8 mouse cellular contexts compared by ENCODE assay signal in the genomic region with DNA sequence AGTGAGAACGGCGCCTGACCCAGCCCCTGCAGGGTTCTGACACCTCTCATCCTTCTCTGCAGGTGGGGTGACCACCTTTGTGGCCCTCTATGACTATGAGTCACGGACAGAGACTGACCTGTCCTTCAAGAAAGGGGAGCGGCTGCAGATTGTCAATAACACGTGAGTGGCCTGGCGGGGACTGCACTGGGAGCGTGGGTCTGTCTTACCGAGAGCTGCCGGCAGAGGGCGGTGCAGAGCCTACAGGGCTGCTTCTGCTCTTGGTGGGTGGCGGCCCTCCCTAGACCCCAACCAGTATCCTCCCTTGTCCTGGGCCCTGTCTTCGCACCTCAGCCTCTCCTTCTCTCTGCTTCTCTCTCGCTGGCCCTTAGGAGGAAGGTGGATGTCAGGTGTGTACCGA. TPM values are rescaled to one million over a fixed set of nuclear protein-coding genes. Genes with fewer than 3 reads are reported as not detected.
DNase-seq lines count a peak whose midpoint lies in the region; ATAC-seq lines count a peak whose summit lies in the region.

No protein-coding gene starts in this region.

- peak; percentile 34 to 64; a peak in 2 of 4 replicates for ATAC-seq in hematopoietic stem cell, adult 5-6 weeks (replicated peaks in 1 of 2; ENCODE audit: insufficient read depth in 1 of 2, low FRiP score in 2 of 2, low TSS enrichment in 1 of 2, low read depth in 1 of 2, poor library complexity in 2 of 2, severe bottlenecking in 2 of 2)
- ATAC-seq in megakaryocyte, adult 5-6 weeks (ENCODE audit: poor library complexity, severe bottlenecking): peak; percentile 71

- peak; percentile 44 for DNase-seq in MEL-GATA-1-ER (ENCODE audit: extremely low read depth, low read depth)
- DNase-seq in cerebellum, adult 11-12 months: peak; percentile 50
- DNase-seq in forelimb bud, embryonic 11.5 days (ENCODE audit: low read depth, low spot score): peak; percentile 75
- DNase-seq in left cerebral cortex, adult 18-20 months (ENCODE audit: low spot score in 2 of 2): peak; percentile 71 to 83
- peak; percentile 89 for DNase-seq in right cerebral cortex, postnatal 14 days
- peak; percentile 73 to 82 for DNase-seq in urinary bladder, postnatal 4 days (ENCODE audit: low spot score in 2 of 2)

RNA-seq across cellular contexts. Expression of gene Src, which starts 40.2 kb away (rescaled TPM):
- 2.6 and 3.3 TPM in 2 replicates for total RNA-seq in hematopoietic stem cell, adult 5-6 weeks (2017)
- total RNA-seq in left cerebral cortex, adult 18-20 months (2021): 100 to 1,000 TPM; 135 to 137 TPM
- 0.11 TPM in 1 of 2 replicates, not detected in the other for total RNA-seq in megakaryocyte, adult 5-6 weeks (2015)
- 0.26 TPM in 1 of 2 replicates, not detected in the other for total RNA-seq in megakaryocyte, adult 5-6 weeks (2017)

Comparison
In these comparisons a context has a peak if more than half of its experiments do, and no peak if none do; other contexts are left out.
1. Peak in every context shown above with its lines: DNase-seq and ATAC-seq.
2. RNA of gene Src, which starts 40.2 kb away (total RNA-seq): 135 to 137 TPM in left cerebral cortex, adult 18-20 months; 2.6 to 3.3 TPM in hematopoietic stem cell, adult 5-6 weeks and 0.11 to 0.26 TPM in megakaryocyte, adult 5-6 weeks; every median in the first group is over 10 times any median in the second.